Mouse (Mus musculus) spleen, postnatal 0 days (tissue): ENCODE data around the gene Olfr1174-ps. TPM values are rescaled to one million over a fixed set of nuclear protein-coding genes. Genes with fewer than 3 reads are reported as not detected.

Experiments
- polyA plus RNA-seq: library from polyadenylated mRNA; unstranded; fragments of >200 nt; fragmentation: Nextera tagmentation; extraction: Ambion mirVana; gene quantifications from 2 replicates; pipeline ENCODE4 v1.2.1, GENCODE M21; 2015

Olfr1174-ps gene
- polyA plus RNA-seq: not detected in 2 replicates

GRCm38 (mm10) chr2:88315035-88315434 is at the start of gene Olfr1174-ps:
Gene Olfr1174-ps, minus strand, starts transcription at chr2:88315135.

GRCm38 (mm10) chr2:88346392-88346791 is 31.5 kb upstream of the Olfr1174-ps start, which contains the start of gene Olfr1177-ps:
Gene Olfr1177-ps, minus strand, starts transcription at chr2:88346492.

GRCm38 (mm10) chr2:88336421-88336820 is 21.5 kb upstream of the Olfr1174-ps start, which contains the start of gene Olfr1176:
Gene Olfr1176, plus strand, starts transcription at chr2:88336721.

GRCm38 (mm10) chr2:88327115-88327514 is 12.2 kb upstream of the Olfr1174-ps start, which contains the start of gene Olfr1175-ps:
Gene Olfr1175-ps, minus strand, starts transcription at chr2:88327215.

GRCm38 (mm10) chr2:88279775-88280174 is 35.2 kb downstream of the Olfr1174-ps start, which contains the start of gene Olfr1173:
Gene Olfr1173, minus strand, starts transcription at chr2:88279875.

Other genes starting within 250 kb of the Olfr1174-ps start
- gene Olfr1163, start 243.3 kb downstream of the Olfr1174-ps start, polyA plus RNA-seq: not detected in 2 replicates
- not detected in 2 replicates for gene Olfr1164, start 221.2 kb downstream of the Olfr1174-ps start, polyA plus RNA-seq
- not detected in 2 replicates for gene Olfr1166, start 186.9 kb downstream of the Olfr1174-ps start, polyA plus RNA-seq
- not detected in 2 replicates for gene Olfr1167, start 159.9 kb downstream of the Olfr1174-ps start, polyA plus RNA-seq
- not detected in 2 replicates for gene Olfr1168, start 133.3 kb downstream of the Olfr1174-ps start, polyA plus RNA-seq
- not detected in 2 replicates for gene Olfr1170, start 86.8 kb downstream of the Olfr1174-ps start, polyA plus RNA-seq
- not detected in 2 replicates for gene Olfr1173, start 35.3 kb downstream of the Olfr1174-ps start, polyA plus RNA-seq
- gene Olfr1175-ps, start 12.1 kb upstream of the Olfr1174-ps start, polyA plus RNA-seq: not detected in 2 replicates
- gene Olfr1176, start 21.6 kb upstream of the Olfr1174-ps start, polyA plus RNA-seq: not detected in 2 replicates
- gene Olfr1177-ps, start 31.4 kb upstream of the Olfr1174-ps start, polyA plus RNA-seq: not detected in 2 replicates
- gene Olfr1178, start 71.9 kb upstream of the Olfr1174-ps start, polyA plus RNA-seq: not detected in 2 replicates
- not detected in 2 replicates for gene Olfr1179, start 91.3 kb upstream of the Olfr1174-ps start, polyA plus RNA-seq
- gene Olfr1180, start 104.0 kb upstream of the Olfr1174-ps start, polyA plus RNA-seq: not detected in 2 replicates
- gene Olfr1181, start 111.0 kb upstream of the Olfr1174-ps start, polyA plus RNA-seq: not detected in 2 replicates
- gene Gm13757, start 134.0 kb upstream of the Olfr1174-ps start, polyA plus RNA-seq: not detected in 2 replicates
- gene Olfr1183, start 139.7 kb upstream of the Olfr1174-ps start, polyA plus RNA-seq: not detected in 2 replicates
- gene Olfr1184, start 168.5 kb upstream of the Olfr1174-ps start, polyA plus RNA-seq: not detected in 2 replicates
- not detected in 2 replicates for gene Olfr1185-ps1, start 178.2 kb upstream of the Olfr1174-ps start, polyA plus RNA-seq
- gene Olfr1186, start 203.4 kb upstream of the Olfr1174-ps start, polyA plus RNA-seq: not detected in 2 replicates
- not detected in 2 replicates for gene Olfr1188, start 241.8 kb upstream of the Olfr1174-ps start, polyA plus RNA-seq